Mouse (Mus musculus): ENCODE data around the gene Gan.

DNA sequence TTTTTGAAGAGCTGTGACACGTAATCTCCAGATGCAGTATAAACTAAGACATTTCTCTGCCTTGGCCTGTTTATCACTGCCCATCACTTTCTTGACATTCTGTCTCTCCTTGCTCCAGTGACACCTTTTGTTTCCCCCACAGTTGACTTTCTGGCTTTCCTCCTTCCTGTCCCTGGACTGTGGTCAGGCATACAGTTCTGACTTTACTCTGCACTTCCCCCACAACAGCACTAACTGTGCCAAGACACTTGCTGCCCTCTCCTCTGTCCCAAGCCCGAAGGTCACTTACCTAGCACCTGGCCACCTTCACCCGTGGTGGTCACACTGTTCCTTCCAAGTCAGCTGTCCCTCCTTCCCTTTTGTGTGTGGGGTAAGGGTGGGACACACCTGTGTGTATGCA lies 13.9 kb downstream of the Gan start:
- no peak for TF ChIP-seq EP300 (optimal IDR thresholded peaks at IDR 0.05)
- TF ChIP-seq CTCF (IDR thresholded peaks at IDR 0.05; ENCODE audit: low read depth), result no peak
